Mouse (Mus musculus) gastrocnemius, postnatal 14 days (tissue): ENCODE results near the gene Sfswap. TPM values are rescaled to one million over a fixed set of nuclear protein-coding genes. Genes with fewer than 3 reads are reported as not detected.
"Not testable (repeated sequence)": the region's sequence is repeated elsewhere in the genome, so short reads cannot be mapped to it uniquely, and the experiment has no call there.

Source experiments
- DNase-seq: peaks from one replicate; pipeline ENCODE4 v3.0.0; 2021; ENCODE audit warnings: mixed read lengths
- intact Hi-C: fragments of 180-260 bp; cut with DNase I; formaldehyde crosslinking; loops from one replicate; pipeline ENCODE4 v1.15.1; 2025; ENCODE audit warnings: low total_unique reads
- long read RNA-seq, 2 experiments: library from polyadenylated mRNA; stranded (forward); transcript quantifications; one replicate each; pipeline ENCODE4 v2.0.0; 2021
- total RNA-seq, 2 experiments: library from RNA; stranded (reverse); gene quantifications; 2 replicates each; pipeline ENCODE4 v1.2.3; 2021

Gene Sfswap
- 10 to 100 TPM; 24.2 to 33.3 TPM for total RNA-seq
- long read RNA-seq, experiment 1, partial matches to known transcripts, result 5 of 14 reads
- long read RNA-seq, experiment 1, other reads (novel, unspliced or antisense), result 5 of 14 reads
- long read RNA-seq, experiment 2, transcript Sfswap-201 (18 exons, 3,313 nt), result major isoform, 8 of 16 reads
- long read RNA-seq, experiment 2, transcript Sfswap-212 (1 exons, 3,398 nt), result minor isoform, 5 of 16 reads
- long read RNA-seq, experiment 2, partial matches to known transcripts, result 2 of 16 reads
- long read RNA-seq, experiment 2, other reads (novel, unspliced or antisense), result 1 of 16 reads

GRCm38 (mm10) chr5:129500722-129501634, at the start of gene Sfswap:
TSS of gene Sfswap (plus strand) at chr5:129501221.
- peak; percentile 67 for DNase-seq
- intact Hi-C loops, result no loop called here

- intact Hi-C loops, result no loop called here
- no peak for DNase-seq
Measured at GRCm38 (mm10) chr5:129452561-129452960, 48.5 kb upstream of the Sfswap start.

- peak; percentile 86 for DNase-seq
- intact Hi-C loops, result no loop called here
Measured at GRCm38 (mm10) chr5:129454802-129455528, 46.1 kb upstream of the Sfswap start.

GRCm38 (mm10) chr5:129455529-129455896, 45.5 kb upstream of the Sfswap start:
- DNase-seq, result no peak
- intact Hi-C loops, result no loop called here

GRCm38 (mm10) chr5:129456579-129457140, 44.4 kb upstream of the Sfswap start:
- no peak for DNase-seq
- intact Hi-C loops, result no loop called here

- no peak for DNase-seq
- intact Hi-C loops, result no loop called here
Measured at GRCm38 (mm10) chr5:129458109-129458508, 42.9 kb upstream of the Sfswap start.

- DNase-seq, result no peak
- intact Hi-C loops, result no loop called here
Measured at GRCm38 (mm10) chr5:129458541-129458940, 42.5 kb upstream of the Sfswap start.

GRCm38 (mm10) chr5:129460798-129461476, 40.1 kb upstream of the Sfswap start:
- no peak for DNase-seq
- intact Hi-C loops, result no loop called here

- intact Hi-C loops, DNase-seq: not testable (repeated sequence)
Measured at GRCm38 (mm10) chr5:129463648-129464047, 37.4 kb upstream of the Sfswap start.

- DNase-seq, result no peak
- intact Hi-C loops, result no loop called here
Measured at GRCm38 (mm10) chr5:129465788-129466187, 35.2 kb upstream of the Sfswap start.

GRCm38 (mm10) chr5:129475532-129476045, 25.4 kb upstream of the Sfswap start:
- no peak for DNase-seq
- intact Hi-C loops, result no loop called here

- intact Hi-C loops, result no loop called here
- no peak for DNase-seq
Measured at GRCm38 (mm10) chr5:129489879-129490278, 11.1 kb upstream of the Sfswap start.

- intact Hi-C loops, result no loop called here
- peak; percentile 11 for DNase-seq
Measured at GRCm38 (mm10) chr5:129501671-129502070, 650 bp downstream of the Sfswap start.

GRCm38 (mm10) chr5:129506886-129507285, 5.9 kb downstream of the Sfswap start:
- intact Hi-C loops, result no loop called here

GRCm38 (mm10) chr5:129518180-129518579, 17.2 kb downstream of the Sfswap start:
- no peak for DNase-seq
- intact Hi-C loops, result no loop called here

More at GRCm38 (mm10) chr5:129506886-129507285, 5.9 kb downstream of the Sfswap start:
- no peak for DNase-seq

- intact Hi-C loops, result no loop called here
- DNase-seq, result no peak
Measured at GRCm38 (mm10) chr5:129518786-129519185, 17.8 kb downstream of the Sfswap start.

GRCm38 (mm10) chr5:129519591-129519990, 18.6 kb downstream of the Sfswap start:
- intact Hi-C loops, result no loop called here

GRCm38 (mm10) chr5:129521501-129521900, 20.5 kb downstream of the Sfswap start:
- no peak for DNase-seq
- intact Hi-C loops, result no loop called here

More at GRCm38 (mm10) chr5:129519591-129519990, 18.6 kb downstream of the Sfswap start:
- DNase-seq, result no peak

GRCm38 (mm10) chr5:129521913-129522312, 20.9 kb downstream of the Sfswap start:
- intact Hi-C loops, result no loop called here
- no peak for DNase-seq
